Mouse (Mus musculus) MEL (cell line): ENCODE results near the gene Actn2. TPM values are rescaled to one million over a fixed set of nuclear protein-coding genes. Genes with fewer than 3 reads are reported as not detected.

Experiments used
- DNase-seq: peaks from one replicate; pipeline ENCODE4 v3.0.0; 2011; ENCODE audit warnings: low read depth, low spot score
- H3K27ac ChIP-seq: 2 replicates; pipeline ENCODE4 v1.5.1; 2012; ENCODE audit warnings: low read depth, mild to moderate bottlenecking, control low read depth, low read length, moderate library complexity; ENCODE audit not compliant: control insufficient read depth
- H3K27me3 ChIP-seq, 2 experiments: fragments of 150-350 bp in 1 of 2; sonication (generic) in 1 of 2; 2 replicates each; pipeline ENCODE4 v1.6.1; 2012; ENCODE audit warnings: low read length in 2 of 2, mild to moderate bottlenecking in 2 of 2, improper control_type of control experiment in 1 of 2, moderate library complexity in 1 of 2; ENCODE audit not compliant: insufficient read depth in 2 of 2, control insufficient read depth in 1 of 2
- H3K36me3 ChIP-seq, 2 experiments: 2 replicates each; pipeline ENCODE4 v1.6.1; 2012 to 2014; ENCODE audit warnings: low read length in 2 of 2, improper control_type of control experiment in 1 of 2, inconsistent platforms in 1 of 2, mild to moderate bottlenecking in 1 of 2; ENCODE audit not compliant: insufficient read depth in 2 of 2, control insufficient read depth in 1 of 2
- H3K4me1 ChIP-seq, 2 experiments: fragments of 150-350 bp in 1 of 2; sonication (generic) in 1 of 2; 2 replicates each; pipeline ENCODE4 v1.6.1; 2012; ENCODE audit warnings: low read length in 2 of 2, improper control_type of control experiment in 1 of 2, mild to moderate bottlenecking in 1 of 2; ENCODE audit not compliant: insufficient read depth in 2 of 2, control insufficient read depth in 1 of 2
- H3K4me3 ChIP-seq, 2 experiments: fragments of 150-350 bp in 1 of 2; sonication (generic) in 1 of 2; 2 replicates each; pipeline ENCODE4 v1.5.1; 2012; ENCODE audit warnings: low read depth in 2 of 2, low read length in 2 of 2, mild to moderate bottlenecking in 2 of 2, moderate library complexity in 2 of 2, control low read depth in 1 of 2, improper control_type of control experiment in 1 of 2; ENCODE audit not compliant: control insufficient read depth in 1 of 2, insufficient read depth in 1 of 2
- H3K79me2 ChIP-seq: 2 replicates; pipeline ENCODE4 v1.6.1; 2012; ENCODE audit warnings: mild to moderate bottlenecking, low read length, moderate library complexity; ENCODE audit not compliant: control insufficient read depth, poor library complexity, insufficient read depth
- H3K9ac ChIP-seq: 2 replicates; pipeline ENCODE4 v1.6.1; 2012; ENCODE audit warnings: low read depth, mild to moderate bottlenecking, control low read depth, low read length, moderate library complexity; ENCODE audit not compliant: control insufficient read depth, poor library complexity, severe bottlenecking
- H3K9me3 ChIP-seq: fragments of 150-350 bp; sonication (generic); replicated peaks from 2 replicates; pipeline ENCODE4 v1.6.1; 2012; ENCODE audit warnings: mild to moderate bottlenecking, low read length, improper control_type of control experiment, moderate library complexity; ENCODE audit not compliant: insufficient read depth
- CHD2 ChIP-seq: IDR thresholded peaks from 2 replicates; pipeline ENCODE4 v1.6.1; 2011; ENCODE audit warnings: low read length, improper control_type of control experiment
- CTCF ChIP-seq, 3 experiments: IDR thresholded peaks in 2 of 3; conservative IDR thresholded peaks in 1 of 3; 2 replicates each; pipeline ENCODE4 v1.5.1; 2011 to 2012; ENCODE audit warnings: low read length in 3 of 3, low read depth in 2 of 3, mild to moderate bottlenecking in 2 of 3, improper control_type of control experiment in 1 of 3, inconsistent platforms in 1 of 3, mixed read lengths in 1 of 3, moderate library complexity in 1 of 3; ENCODE audit not compliant: control insufficient read depth in 1 of 3, insufficient read depth in 1 of 3, poor library complexity in 1 of 3, severe bottlenecking in 1 of 3
- ELF1 ChIP-seq: IDR thresholded peaks from 2 replicates; pipeline ENCODE4 v1.6.1; 2014; ENCODE audit warnings: low read depth, mild to moderate bottlenecking, inconsistent platforms, low read length, improper control_type of control experiment, moderate library complexity
- ETS1 ChIP-seq: IDR thresholded peaks from 2 replicates; pipeline ENCODE4 v1.6.1; 2012; ENCODE audit warnings: low read depth, mild to moderate bottlenecking, inconsistent platforms, low read length, improper control_type of control experiment, moderate library complexity
- GABPA ChIP-seq: IDR thresholded peaks from 2 replicates; pipeline ENCODE4 v1.6.1; 2012; ENCODE audit warnings: low read depth, mild to moderate bottlenecking, inconsistent platforms, low read length, improper control_type of control experiment, moderate library complexity
- GATA1 ChIP-seq: IDR thresholded peaks from 2 replicates; pipeline ENCODE4 v1.6.1; 2011; ENCODE audit warnings: low read depth, low read length, improper control_type of control experiment
- JUND ChIP-seq: IDR thresholded peaks from 2 replicates; pipeline ENCODE4 v1.6.1; 2011; ENCODE audit warnings: low read depth, mild to moderate bottlenecking, improper control_type of control experiment, low read length
- KAT2A ChIP-seq: conservative IDR thresholded peaks from 2 replicates; pipeline ENCODE4 v1.6.1; 2012; ENCODE audit warnings: low read depth, low read length, improper control_type of control experiment, inconsistent platforms
- MAZ ChIP-seq: IDR thresholded peaks from 2 replicates; pipeline ENCODE4 v1.6.1; 2012; ENCODE audit warnings: low read depth, mild to moderate bottlenecking, inconsistent platforms, low read length, improper control_type of control experiment
- MEF2A ChIP-seq: IDR thresholded peaks from 2 replicates; pipeline ENCODE4 v1.6.1; 2014; ENCODE audit warnings: low read depth, mild to moderate bottlenecking, inconsistent platforms, low read length, improper control_type of control experiment; ENCODE audit not compliant: poor library complexity, insufficient replicate concordance, severe bottlenecking; ENCODE audit errors: extremely low read depth
- MXI1 ChIP-seq: IDR thresholded peaks from 2 replicates; pipeline ENCODE4 v1.6.1; 2011; ENCODE audit warnings: mild to moderate bottlenecking, low read depth, low read length, improper control_type of control experiment
- MYB ChIP-seq: IDR thresholded peaks from 2 replicates; pipeline ENCODE4 v1.6.1; 2011; ENCODE audit warnings: mild to moderate bottlenecking, low read depth, low read length, improper control_type of control experiment
- MYC ChIP-seq: IDR thresholded peaks from 2 replicates; pipeline ENCODE4 v1.6.1; 2011; ENCODE audit warnings: low read depth, mild to moderate bottlenecking, low read length, improper control_type of control experiment, moderate library complexity
- NRF1 ChIP-seq: IDR thresholded peaks from 2 replicates; pipeline ENCODE4 v1.6.1; 2014; ENCODE audit warnings: low read depth, mild to moderate bottlenecking, inconsistent platforms, low read length, improper control_type of control experiment, moderate library complexity; ENCODE audit not compliant: poor library complexity, insufficient read depth, severe bottlenecking
- POLR2A ChIP-seq, 2 experiments: IDR thresholded peaks; 2 replicates each; pipeline ENCODE4 v1.6.1; 2011 to 2012; ENCODE audit warnings: low read length in 2 of 2, mild to moderate bottlenecking in 2 of 2, control low read depth in 1 of 2, improper control_type of control experiment in 1 of 2, low read depth in 1 of 2, moderate library complexity in 1 of 2; ENCODE audit not compliant: control insufficient read depth in 1 of 2, insufficient read depth in 1 of 2, poor library complexity in 1 of 2
- RAD21 ChIP-seq: IDR thresholded peaks from 2 replicates; pipeline ENCODE4 v1.6.1; 2011; ENCODE audit warnings: mild to moderate bottlenecking, low read depth, low read length, improper control_type of control experiment
- RCOR1 ChIP-seq: IDR thresholded peaks from 2 replicates; pipeline ENCODE4 v1.6.1; 2012; ENCODE audit warnings: low read depth, mild to moderate bottlenecking, inconsistent platforms, low read length, improper control_type of control experiment
- SMC3 ChIP-seq: IDR thresholded peaks from 2 replicates; pipeline ENCODE4 v1.6.1; 2011; ENCODE audit warnings: low read depth, low read length, improper control_type of control experiment
- TAL1 ChIP-seq: IDR thresholded peaks from 2 replicates; pipeline ENCODE4 v1.6.1; 2012; ENCODE audit warnings: mild to moderate bottlenecking, inconsistent platforms, low read length, moderate library complexity, mixed read lengths
- USF2 ChIP-seq, 2 experiments: IDR thresholded peaks; 2 replicates each; pipeline ENCODE4 v1.6.1; 2011 to 2012; ENCODE audit warnings: improper control_type of control experiment in 2 of 2, low read length in 2 of 2, borderline replicate concordance in 1 of 2, inconsistent platforms in 1 of 2, low read depth in 1 of 2, mild to moderate bottlenecking in 1 of 2; ENCODE audit not compliant: insufficient read depth in 1 of 2
- ZC3H11A ChIP-seq: IDR thresholded peaks from 2 replicates; pipeline ENCODE4 v1.6.1; 2012; ENCODE audit warnings: low read depth, mild to moderate bottlenecking, inconsistent platforms, low read length, improper control_type of control experiment
- ZKSCAN1 ChIP-seq: IDR thresholded peaks from 2 replicates; pipeline ENCODE4 v1.6.1; 2012; ENCODE audit warnings: low read depth, mild to moderate bottlenecking, inconsistent platforms, low read length, improper control_type of control experiment, moderate library complexity
- polyA plus RNA-seq, 2 experiments: library from polyadenylated mRNA; stranded (reverse) in 1 of 2; unstranded in 1 of 2; fragments of >175 nt in 1 of 2; fragments of >200 nt in 1 of 2; gene quantifications; 2 replicates each; pipeline versions ENCODE4 v1.2.1 to v1.2.4; 2012; ENCODE audit warnings: low replicate concordance in 2 of 2, low read depth in 1 of 2; ENCODE audit not compliant: insufficient read length in 2 of 2, insufficient read depth in 1 of 2, missing spikeins in 1 of 2
- total RNA-seq: library from RNA; depleted of rRNA; stranded (reverse); fragments of 300-350 nt; gene quantifications from 2 replicates; pipeline ENCODE4 v1.2.3, GENCODE M21; 2012

Gene Actn2
- total and polyA plus RNA-seq, 3 experiments, result not detected

- no peaks in the 10 kb centered on the region for H3K4me1 ChIP-seq
- H3K4me3 ChIP-seq, result no peak overlapping the region
- no peaks in the 10 kb centered on the region for H3K36me3 ChIP-seq
- no peaks in the 10 kb centered on the region for H3K79me2 ChIP-seq
- H3K27ac ChIP-seq, result no peak overlapping the region
- H3K27me3 ChIP-seq, result peaks cover 0 to 1% of the 10 kb centered on the region in 2 experiments; a peak in 2 of 4 replicates
- TF ChIP-seq ETS1, result no peak
- TF ChIP-seq ZKSCAN1, result no peak
- no peak for TF ChIP-seq GABPA
- TF ChIP-seq CTCF (IDR thresholded peaks at IDR 0.05 in 2 of 3, conservative IDR thresholded peaks at IDR 0.05 in 1 of 3; ENCODE audit: control insufficient read depth in 1 of 3, insufficient read depth in 1 of 3, low read depth in 2 of 3, low read length in 3 of 3, poor library complexity in 1 of 3, severe bottlenecking in 1 of 3), result no peak
- no peak for TF ChIP-seq MAZ
- no peak for TF ChIP-seq MEF2A
- TF ChIP-seq SMC3, result no peak
- TF ChIP-seq RCOR1, result no peak
- TF ChIP-seq ELF1, result no peak
- TF ChIP-seq CHD2, result no peak
- no peak for TF ChIP-seq RAD21
- TF ChIP-seq POLR2A (IDR thresholded peaks at IDR 0.05; ENCODE audit: control insufficient read depth in 1 of 2, insufficient read depth in 1 of 2, low read depth in 1 of 2, low read length in 2 of 2, poor library complexity in 1 of 2), result no peak
- no peak for TF ChIP-seq MYB
- TF ChIP-seq JUND, result no peak
- TF ChIP-seq KAT2A, result no peak
- no peak for TF ChIP-seq MXI1
- no peak for TF ChIP-seq USF2 (IDR thresholded peaks at IDR 0.05; ENCODE audit: borderline replicate concordance in 1 of 2, insufficient read depth in 1 of 2, low read depth in 1 of 2, low read length in 2 of 2)
- no peak for TF ChIP-seq TAL1
- no peak overlapping the region for H3K9ac ChIP-seq
- no peaks in the 10 kb centered on the region for H3K9me3 ChIP-seq
- no peak for DNase-seq
Measured at GRCm38 (mm10) chr13:12318017-12318416, 22.5 kb downstream of the Actn2 start.

- DNase-seq, result peak; percentile 57
- Histone ChIP-seq H3K36me3 (no peaks in the 10 kb centered on the region), H3K4me1 (no peaks in the 10 kb centered on the region), H3K27me3 (peaks cover 0 to 1% of the 10 kb centered on the region in 2 experiments; a peak in 2 of 4 replicates), H3K9ac (no peak overlapping the region), H3K9me3 (no peaks in the 10 kb centered on the region), H3K79me2 (no peaks in the 10 kb centered on the region), H3K27ac (no peak overlapping the region), H3K4me3 (no peak overlapping the region)
- no peak for TF ChIP-seq CTCF (IDR thresholded peaks at IDR 0.05 in 2 of 3, conservative IDR thresholded peaks at IDR 0.05 in 1 of 3; ENCODE audit: control insufficient read depth in 1 of 3, insufficient read depth in 1 of 3, low read depth in 2 of 3, low read length in 3 of 3, poor library complexity in 1 of 3, severe bottlenecking in 1 of 3)
- no peak for TF ChIP-seq ELF1
- 0 out of 2 replicates have a peak, but pooled peaks have one; percentile 20 for TF ChIP-seq MYC
- no peak for TF ChIP-seq ZC3H11A
- no peak for TF ChIP-seq NRF1
- TF ChIP-seq KAT2A, result no peak
- TF ChIP-seq GATA1, result 0 out of 2 replicates have a peak, but pooled peaks have one; percentile 33
- no peak for TF ChIP-seq MAZ
- no peak for TF ChIP-seq ETS1
Measured at GRCm38 (mm10) chr13:12317191-12317765, 23.3 kb downstream of the Actn2 start.
